Mouse (Mus musculus): ENCODE results near the gene Fam92b. TPM values are rescaled to one million over a fixed set of nuclear protein-coding genes. Genes with fewer than 3 reads are reported as not detected.

Gene Fam92b
- not detected for polyA plus RNA-seq (2017; shearing (Covaris generic))

GRCm38 (mm10) chr8:120177318-120178123 is at the start of gene Fam92b:
TSS of gene Fam92b (minus strand) at chr8:120177466.

Other genes with a start within 250 kb of the Fam92b start
- 1 to 10 TPM in 1 of 2 experiments, under 1 TPM in 1; 0.11 to 3.1 TPM for gene Crispld2, start 185.0 kb downstream of the Fam92b start, polyA plus RNA-seq (2017; shearing (Covaris generic))
- 10 to 100 TPM; 48.1 to 64.8 TPM for gene Zdhhc7, start 76.0 kb downstream of the Fam92b start, polyA plus RNA-seq (2017; shearing (Covaris generic))
- gene 6430548M08Rik, start 63.3 kb downstream of the Fam92b start, polyA plus RNA-seq (2017; shearing (Covaris generic)), result 1 to 10 TPM; 1.0 to 3.2 TPM
- 10 to 100 TPM; 14.0 to 16.4 TPM for gene Gse1, start 51.0 kb upstream of the Fam92b start, polyA plus RNA-seq (2017; shearing (Covaris generic))